Mouse (Mus musculus) v-Abl transformed pro-B cells (cell line): ENCODE data around the gene Klf7.

Experiments used
- in situ Hi-C, 2 experiments: fragments of 400-800 bp; cut with MboI; formaldehyde crosslinking; loops; one replicate each; pipeline ENCODE4 v1.15.1; 2025; ENCODE audit not compliant: unreplicated experiment in 2 of 2

Klf7 gene

DNA sequence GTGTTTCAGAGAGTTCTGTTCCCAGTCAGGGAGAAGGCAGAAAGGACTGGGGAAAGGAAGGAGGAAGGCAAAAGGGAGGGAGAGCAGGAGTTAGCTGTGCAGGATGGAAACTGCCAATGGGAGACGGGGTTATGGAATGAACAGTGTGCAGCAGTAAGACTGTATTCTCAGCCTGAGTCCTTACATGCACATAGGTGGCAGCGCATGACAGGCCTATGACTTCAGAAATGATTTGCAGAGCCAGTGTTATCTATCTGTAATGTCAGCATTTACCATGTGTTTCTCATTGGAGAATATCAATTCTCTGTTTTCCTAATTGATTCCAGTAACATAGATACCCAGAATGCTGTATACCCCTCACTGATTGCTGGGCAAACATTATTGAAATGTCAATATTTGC is 123.9 kb downstream of the Klf7 start:
- in situ Hi-C loops = no loop called here

DNA sequence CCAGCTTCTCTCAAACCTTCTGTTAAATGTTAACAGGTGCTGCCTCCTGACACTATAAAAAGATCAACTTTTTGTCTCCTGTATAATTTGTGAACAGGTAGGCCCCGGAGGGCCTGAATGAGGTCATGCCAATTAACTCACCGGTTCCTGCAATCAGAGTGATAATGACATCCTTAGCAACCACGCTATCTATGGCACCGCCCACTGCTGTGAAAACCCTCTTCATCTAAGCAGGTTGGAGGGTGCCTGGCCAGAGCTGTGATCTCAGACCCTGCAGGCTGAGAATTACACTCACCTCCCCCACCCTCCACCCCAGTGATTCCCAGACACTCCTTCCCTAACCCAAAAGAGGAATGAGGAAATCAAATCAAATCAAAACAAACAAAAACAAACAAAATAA is 126.3 kb downstream of the Klf7 start:
- in situ Hi-C loops = no loop called here

DNA sequence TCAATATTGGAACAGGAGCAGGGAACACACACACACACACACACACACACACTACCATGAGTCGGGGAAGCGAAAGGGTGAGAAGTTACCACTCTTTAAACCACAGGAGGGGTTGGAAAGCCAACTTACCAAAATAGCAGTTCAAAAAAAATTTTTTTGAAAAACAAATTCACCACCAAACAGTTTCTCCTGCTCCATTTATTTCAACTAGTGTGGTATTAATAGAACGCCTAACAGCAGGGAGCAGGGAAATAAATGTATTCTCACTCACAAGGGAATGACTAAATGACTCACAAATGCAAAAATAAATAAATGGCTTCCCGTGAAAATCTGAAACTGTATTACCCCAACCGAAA is 127.0 kb downstream of the Klf7 start:
- in situ Hi-C loops = no loop called here

- in situ Hi-C loops = no loop called here
Measured at GRCm38 (mm10) chr1:63994248-63995136, 127.6 kb downstream of the Klf7 start.

DNA sequence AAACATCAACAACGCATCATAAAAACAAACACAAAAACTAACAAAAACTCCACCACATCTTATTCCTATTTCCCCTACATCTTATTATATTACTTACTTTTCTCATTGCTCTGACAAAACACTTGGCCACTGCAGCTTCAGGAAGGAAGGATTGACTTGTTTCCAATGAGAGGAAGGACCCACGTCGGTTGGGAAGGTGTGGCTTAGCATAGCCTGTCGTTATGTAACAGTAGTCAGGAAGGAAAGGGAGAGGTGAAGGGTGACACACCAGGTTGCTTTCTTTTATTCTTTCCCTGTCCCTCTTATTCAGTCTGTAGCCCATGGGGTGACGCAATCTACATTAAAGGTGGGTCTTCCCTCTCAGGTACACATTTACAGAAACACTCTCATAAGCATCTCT is 129.6 kb downstream of the Klf7 start:
- in situ Hi-C loops = no loop called here

DNA sequence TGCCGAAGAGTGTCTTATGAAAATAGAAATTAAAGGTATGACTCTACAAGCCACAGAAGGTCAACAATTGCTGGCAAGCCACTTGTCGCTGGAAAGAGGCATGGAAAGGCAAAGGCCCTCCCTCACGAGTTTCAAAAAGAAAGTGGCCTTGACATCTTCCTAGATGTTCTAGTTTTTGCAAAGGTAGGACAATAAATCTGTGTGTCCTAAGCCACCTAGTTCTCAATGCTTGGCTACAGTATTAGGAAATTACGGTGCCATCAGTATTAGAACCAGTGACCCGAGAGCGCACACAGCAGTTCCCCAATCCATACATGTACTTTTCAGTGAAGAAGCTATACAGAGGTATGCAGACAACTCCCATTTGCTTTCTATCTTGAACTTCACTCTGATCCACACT is 131.7 kb downstream of the Klf7 start:
- in situ Hi-C loops = no loop called here

- in situ Hi-C loops = no loop called here
Measured at GRCm38 (mm10) chr1:63980733-63981132, 141.3 kb downstream of the Klf7 start.
